Mouse (Mus musculus) left cerebral cortex, adult 2 months (tissue): Measurements from ENCODE around the gene Nle1. TPM values are rescaled to one million over a fixed set of nuclear protein-coding genes. Genes with fewer than 3 reads are reported as not detected.

Source experiments
- DNase-seq, 2 experiments: peaks; one replicate each; pipeline ENCODE4 v3.0.0; 2021 to 2022; ENCODE audit warnings: low spot score in 2 of 2, mixed read lengths in 1 of 2; ENCODE audit errors: extremely low spot score in 1 of 2
- H3K27ac ChIP-seq: fragments of 200-600 bp; 2 replicates; pipeline ENCODE4 v1.8.1; 2022
- H3K4me3 ChIP-seq: fragments of 200-600 bp; 2 replicates; pipeline ENCODE4 v1.8.1; 2022
- CTCF ChIP-seq: fragments of 200-600 bp; IDR thresholded peaks from 2 replicates; pipeline ENCODE4 v1.8.1; 2022; ENCODE audit warnings: antibody characterized with exemption, mild to moderate bottlenecking, moderate library complexity
- intact Hi-C: fragments of 180-260 bp; cut with DNase I; formaldehyde crosslinking; loops from one replicate; pipeline ENCODE4 v1.15.1; 2025
- total RNA-seq, 2 experiments: library from RNA; stranded (reverse); gene quantifications; 2 replicates each; pipeline ENCODE4 v1.2.3; 2021

Nle1 gene
- total RNA-seq, 2 experiments from 2014 or later = 41.0 to 45.8 TPM

- DNase-seq = no peak
- intact Hi-C loops = no loop called here
- Histone ChIP-seq H3K27ac (no peak overlapping the region), H3K4me3 (no peak overlapping the region)
- no peak for TF ChIP-seq CTCF
Observed at GRCm38 (mm10) chr11:82863488-82863931, 44.7 kb downstream of the Nle1 start.

GRCm38 (mm10) chr11:82863059-82863458 is 45.2 kb downstream of the Nle1 start:
- H3K27ac ChIP-seq = no peak overlapping the region
- intact Hi-C loops = no loop called here
- H3K4me3 ChIP-seq = no peak overlapping the region
- TF ChIP-seq CTCF = no peak
- DNase-seq = no peak

- DNase-seq = no peak
- intact Hi-C loops = no loop called here
- no peak for TF ChIP-seq CTCF
- no peak overlapping the region for H3K4me3 ChIP-seq
- H3K27ac ChIP-seq = no peak overlapping the region
Observed at GRCm38 (mm10) chr11:82862638-82863037, 45.6 kb downstream of the Nle1 start.

- Histone ChIP-seq H3K27ac (no peak overlapping the region), H3K4me3 (no peak overlapping the region)
- DNase-seq = no peak
- TF ChIP-seq CTCF = no peak
- intact Hi-C loops = no loop called here
Observed at GRCm38 (mm10) chr11:82861558-82861957, 46.7 kb downstream of the Nle1 start.

GRCm38 (mm10) chr11:82860759-82861158 is 47.5 kb downstream of the Nle1 start:
- Histone ChIP-seq H3K27ac (no peak overlapping the region), H3K4me3 (no peak overlapping the region)
- intact Hi-C loops = no loop called here
- TF ChIP-seq CTCF = no peak
- DNase-seq = no peak

- no peak overlapping the region for H3K27ac ChIP-seq
Observed at GRCm38 (mm10) chr11:82857307-82857848, 50.8 kb downstream of the Nle1 start.

GRCm38 (mm10) chr11:82856032-82856431 is 52.2 kb downstream of the Nle1 start:
- no peak for DNase-seq
- Histone ChIP-seq H3K4me3 (no peak overlapping the region), H3K27ac (no peak overlapping the region)
- intact Hi-C loops = no loop called here
- TF ChIP-seq CTCF = no peak

More at GRCm38 (mm10) chr11:82857307-82857848, 50.8 kb downstream of the Nle1 start:
- H3K4me3 ChIP-seq = no peak overlapping the region
- DNase-seq = no peak
- intact Hi-C loops = no loop called here
- TF ChIP-seq CTCF = no peak

GRCm38 (mm10) chr11:82855327-82855973 is 52.8 kb downstream of the Nle1 start:
- no peak for TF ChIP-seq CTCF
- intact Hi-C loops = no loop called here
- no peak overlapping the region for H3K27ac ChIP-seq

GRCm38 (mm10) chr11:82854111-82854510 is 54.1 kb downstream of the Nle1 start:
- TF ChIP-seq CTCF = no peak
- DNase-seq = no peak
- Histone ChIP-seq H3K4me3 (no peak overlapping the region), H3K27ac (no peak overlapping the region)
- intact Hi-C loops = no loop called here

More at GRCm38 (mm10) chr11:82855327-82855973, 52.8 kb downstream of the Nle1 start:
- no peak overlapping the region for H3K4me3 ChIP-seq
- DNase-seq = no peak

- no peak overlapping the region for H3K27ac ChIP-seq
- DNase-seq = no peak
- H3K4me3 ChIP-seq = no peak overlapping the region
- intact Hi-C loops = no loop called here
- no peak for TF ChIP-seq CTCF
Observed at GRCm38 (mm10) chr11:82852958-82853357, 55.3 kb downstream of the Nle1 start.

GRCm38 (mm10) chr11:82852540-82852939 is 55.7 kb downstream of the Nle1 start:
- DNase-seq = no peak
- H3K27ac ChIP-seq = no peak overlapping the region
- TF ChIP-seq CTCF = no peak
- intact Hi-C loops = no loop called here
- H3K4me3 ChIP-seq = no peak overlapping the region

GRCm38 (mm10) chr11:82852115-82852514 is 56.1 kb downstream of the Nle1 start:
- TF ChIP-seq CTCF = no peak
- no peak overlapping the region for H3K27ac ChIP-seq
- DNase-seq = no peak
- H3K4me3 ChIP-seq = no peak overlapping the region
- intact Hi-C loops = no loop called here

Other genes with a start within 250 kb of the Nle1 start
- not detected for gene Cct6b, start 144.1 kb downstream of the Nle1 start, total RNA-seq
- 10 to 100 TPM; 14.8 to 15.2 TPM for gene Zfp830, start 144.1 kb downstream of the Nle1 start, total RNA-seq
- gene Lig3, start 127.3 kb downstream of the Nle1 start, total RNA-seq = 10 to 100 TPM; 21.1 to 21.9 TPM
- 1 to 10 TPM; 8.8 to 9.1 TPM for gene Rffl, start 37.2 kb downstream of the Nle1 start, total RNA-seq
- gene Rad51d, start 17.8 kb downstream of the Nle1 start, total RNA-seq = 10 to 100 TPM; 16.9 to 19.8 TPM
- not detected for gene Fndc8, start 16.3 kb downstream of the Nle1 start, total RNA-seq
- gene Unc45b, start 2.1 kb upstream of the Nle1 start, total RNA-seq = 1 to 10 TPM; 1.3 to 2.0 TPM
- gene Slfn5, start 42.9 kb upstream of the Nle1 start, total RNA-seq = 1 to 10 TPM; 2.7 to 5.5 TPM
- gene Slfn9, start 83.4 kb upstream of the Nle1 start, total RNA-seq = under 1 TPM; 0.26 to 0.45 TPM
- gene Slfn8, start 112.4 kb upstream of the Nle1 start, total RNA-seq = under 1 TPM; 0.26 to 0.61 TPM
- 1 to 10 TPM; 1.1 to 1.6 TPM for gene Slfn2, start 156.7 kb upstream of the Nle1 start, total RNA-seq
- not detected for gene Slfn1, start 208.4 kb upstream of the Nle1 start, total RNA-seq